Mouse (Mus musculus): ENCODE data around the gene Plcxd2.

DNA sequence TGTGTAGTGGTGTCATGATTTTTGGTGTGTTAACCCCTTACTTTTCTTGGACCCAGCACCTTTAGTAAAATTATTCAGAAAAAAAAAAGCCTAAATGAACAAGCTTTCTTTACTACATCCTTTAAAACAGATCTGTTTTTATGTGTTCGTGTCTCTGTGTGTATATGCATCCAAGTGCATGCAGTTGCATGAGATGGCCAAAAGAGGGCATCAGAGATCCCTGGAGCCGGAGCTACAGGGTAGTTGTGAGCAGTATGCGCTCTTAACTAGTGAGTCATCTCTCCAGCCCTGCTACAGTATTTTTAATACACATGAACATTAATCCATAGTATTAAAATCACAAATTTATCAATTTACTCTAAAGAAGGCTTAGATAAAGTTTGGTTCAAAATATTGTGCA, 70.6 kb downstream of the Plcxd2 start:
- TF ChIP-seq CTCF (IDR thresholded peaks at IDR 0.05; ENCODE audit: borderline replicate concordance, insufficient read depth, low read depth, low read length) (no peak), POLR2A (IDR thresholded peaks at IDR 0.05; ENCODE audit: borderline replicate concordance, insufficient read depth, low read length) (no peak)
